Mouse (Mus musculus) activated CD4-positive, CD25-positive, alpha-beta regulatory T cell, adult 4 months (primary cell): Measurements from ENCODE around the gene Lce1a2. TPM values are rescaled to one million over a fixed set of nuclear protein-coding genes. Genes with fewer than 3 reads are reported as not detected.
"Not testable (repeated sequence)": the region's sequence is repeated elsewhere in the genome, so short reads cannot be mapped to it uniquely, and the experiment has no call there.

Source experiments
- ATAC-seq: one replicate; pipeline ENCODE4 v1.8.0; 2017
- polyA plus RNA-seq, 2 experiments: library from polyadenylated mRNA; unstranded; fragments of 100-300 nt; shearing (Covaris generic); gene quantifications; one replicate each; pipeline ENCODE4 v1.2.1; 2017

Gene Lce1a2
- polyA plus RNA-seq: not detected

DNA sequence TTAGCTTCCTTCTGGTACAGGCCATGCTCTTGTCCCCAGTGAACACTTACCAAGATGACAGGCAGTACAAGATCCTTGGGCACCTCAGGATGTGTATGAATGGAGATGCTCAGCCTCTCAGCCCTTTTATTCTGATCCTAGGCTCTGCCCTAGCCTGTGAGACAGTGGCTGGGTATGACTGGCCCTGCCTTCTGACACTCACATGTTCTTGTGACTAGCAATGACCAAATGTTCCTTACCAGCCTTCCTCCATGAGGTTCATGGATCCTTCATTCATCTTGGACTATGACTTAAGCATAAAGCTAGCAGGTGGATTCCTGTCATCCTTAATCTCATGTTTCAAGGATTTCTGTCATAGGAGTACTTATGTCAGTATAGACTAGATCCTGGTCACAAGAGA, at the start of gene Lce1a2:
Gene Lce1a2, minus strand, starts transcription at position 101 of the 400 bp plus-strand sequence.
- ATAC-seq: no peak

DNA sequence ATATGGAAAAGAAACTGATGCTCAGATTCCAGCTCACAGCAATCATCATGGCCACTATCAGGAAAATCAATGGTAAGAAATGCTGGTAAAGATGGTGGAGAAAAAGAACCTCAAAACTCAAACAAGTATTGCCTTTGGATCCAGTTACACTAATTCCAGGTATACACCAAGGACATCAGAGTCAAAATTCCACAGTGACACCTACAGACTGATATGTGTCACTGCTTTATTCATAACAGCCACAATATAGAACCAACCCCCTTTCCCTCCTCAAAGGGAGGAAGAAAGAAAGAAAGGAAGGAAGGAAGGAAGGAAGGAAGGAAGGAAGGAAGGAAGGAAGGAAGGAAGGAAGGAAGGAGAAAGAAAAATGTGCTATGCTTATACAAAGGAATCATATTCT, 45.0 kb upstream of the Lce1a2 start:
- no peak for ATAC-seq

DNA sequence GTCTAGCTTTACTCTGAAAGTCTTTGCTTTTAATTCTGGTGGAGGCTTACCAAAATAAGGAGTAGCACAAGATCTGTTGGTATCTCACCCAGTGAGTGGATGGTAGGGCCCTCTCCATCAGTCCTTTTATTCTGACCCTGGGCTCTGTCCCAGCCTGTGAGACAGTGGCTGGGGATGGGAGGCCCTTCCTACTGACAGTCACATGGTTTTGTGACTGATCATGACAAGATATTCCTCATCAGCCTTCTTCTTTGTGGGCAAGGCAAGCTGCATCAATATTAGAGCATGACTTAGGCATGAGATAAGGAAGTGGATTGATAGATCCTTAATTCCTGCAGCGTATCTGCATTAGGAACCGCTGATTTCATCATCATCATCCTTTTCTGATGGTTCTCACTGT, 38.9 kb upstream of the Lce1a2 start, which contains the start of gene Lce1e:
Gene Lce1e, minus strand, starts transcription at position 101 of the 400 bp plus-strand sequence.
- ATAC-seq: no peak

DNA sequence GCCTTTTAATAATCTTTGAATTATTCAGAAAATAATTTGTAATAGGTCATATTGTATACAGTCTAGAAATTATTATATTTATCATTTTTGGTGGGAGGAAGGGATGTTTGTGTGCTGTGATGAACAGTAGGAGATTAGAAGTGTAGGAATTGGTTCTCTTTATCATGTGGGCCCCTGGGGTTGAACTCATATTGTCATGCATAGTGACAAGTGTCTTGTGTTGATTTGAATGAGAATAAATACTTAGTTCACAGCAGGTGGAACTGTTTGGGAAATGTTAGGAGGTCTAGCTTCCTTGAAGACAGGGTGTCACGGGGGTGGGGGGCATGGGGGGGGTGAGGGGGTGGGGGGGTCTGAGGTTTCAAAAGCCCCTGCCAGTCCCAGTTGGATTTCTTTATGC, 24.5 kb upstream of the Lce1a2 start:
- ATAC-seq: no peak

- ATAC-seq: no peak
Measured at GRCm38 (mm10) chr3:92691688-92692087, 21.6 kb upstream of the Lce1a2 start.

DNA sequence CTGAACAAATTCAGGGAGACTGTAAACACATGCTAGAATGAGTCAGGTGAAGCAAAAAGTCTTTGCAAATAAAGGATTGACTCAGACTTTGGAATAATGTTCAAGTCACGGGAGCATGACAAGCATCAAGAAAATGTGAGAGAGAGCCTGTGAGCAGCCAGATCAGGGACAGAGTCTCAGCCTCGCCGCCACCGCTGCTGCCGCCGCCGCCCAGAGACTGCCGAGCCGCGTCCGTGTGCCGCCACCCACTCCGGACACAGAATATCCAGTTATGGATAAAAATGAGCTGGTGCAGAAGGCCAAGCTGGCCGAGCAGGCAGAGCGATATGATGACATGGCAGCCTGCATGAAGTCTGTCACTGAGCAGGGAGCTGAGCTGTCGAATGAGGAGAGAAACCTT, 19.0 kb upstream of the Lce1a2 start:
- not testable (repeated sequence) for ATAC-seq

- ATAC-seq: no peak
Measured at GRCm38 (mm10) chr3:92687110-92687509, 17.0 kb upstream of the Lce1a2 start, which contains the start of gene Lce1d. TSS of gene Lce1d (minus strand) at chr3:92687210.

DNA sequence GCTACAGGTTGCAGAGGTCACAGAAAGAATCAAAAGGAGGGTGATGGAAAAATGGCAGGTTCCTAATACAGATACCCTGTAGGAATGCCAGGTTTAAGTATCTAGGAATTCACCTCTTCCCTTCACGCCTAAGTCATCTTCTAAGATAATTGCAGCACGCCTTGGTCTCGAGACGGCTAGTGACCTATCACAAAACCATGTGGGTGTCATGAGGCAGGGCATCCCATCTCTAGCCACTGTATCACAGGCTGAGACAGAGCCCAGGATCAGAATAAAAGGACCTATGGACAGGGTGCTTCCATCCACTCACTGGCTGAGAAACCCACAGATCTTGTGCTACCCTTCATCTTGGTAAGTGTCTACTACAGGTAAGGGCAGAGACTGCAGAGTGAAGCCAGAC, 8.8 kb upstream of the Lce1a2 start, which contains the start of gene Lce1c:
Gene Lce1c, plus strand, starts transcription at position 301 of the 400 bp plus-strand sequence.
- ATAC-seq: no peak

- no peak for ATAC-seq
Measured at GRCm38 (mm10) chr3:92656826-92657225, 13.3 kb downstream of the Lce1a2 start, which contains the start of gene Lce1b. TSS of gene Lce1b (minus strand) at chr3:92656926.

GRCm38 (mm10) chr3:92648207-92648606, 21.9 kb downstream of the Lce1a2 start, which contains the start of gene Lce1a1:
TSS of gene Lce1a1 (minus strand) at chr3:92648307.
- ATAC-seq: no peak

- no peak for ATAC-seq
Measured at GRCm38 (mm10) chr3:92639854-92640253, 30.3 kb downstream of the Lce1a2 start.

GRCm38 (mm10) chr3:92638653-92638991, 31.5 kb downstream of the Lce1a2 start:
- ATAC-seq: no peak

DNA sequence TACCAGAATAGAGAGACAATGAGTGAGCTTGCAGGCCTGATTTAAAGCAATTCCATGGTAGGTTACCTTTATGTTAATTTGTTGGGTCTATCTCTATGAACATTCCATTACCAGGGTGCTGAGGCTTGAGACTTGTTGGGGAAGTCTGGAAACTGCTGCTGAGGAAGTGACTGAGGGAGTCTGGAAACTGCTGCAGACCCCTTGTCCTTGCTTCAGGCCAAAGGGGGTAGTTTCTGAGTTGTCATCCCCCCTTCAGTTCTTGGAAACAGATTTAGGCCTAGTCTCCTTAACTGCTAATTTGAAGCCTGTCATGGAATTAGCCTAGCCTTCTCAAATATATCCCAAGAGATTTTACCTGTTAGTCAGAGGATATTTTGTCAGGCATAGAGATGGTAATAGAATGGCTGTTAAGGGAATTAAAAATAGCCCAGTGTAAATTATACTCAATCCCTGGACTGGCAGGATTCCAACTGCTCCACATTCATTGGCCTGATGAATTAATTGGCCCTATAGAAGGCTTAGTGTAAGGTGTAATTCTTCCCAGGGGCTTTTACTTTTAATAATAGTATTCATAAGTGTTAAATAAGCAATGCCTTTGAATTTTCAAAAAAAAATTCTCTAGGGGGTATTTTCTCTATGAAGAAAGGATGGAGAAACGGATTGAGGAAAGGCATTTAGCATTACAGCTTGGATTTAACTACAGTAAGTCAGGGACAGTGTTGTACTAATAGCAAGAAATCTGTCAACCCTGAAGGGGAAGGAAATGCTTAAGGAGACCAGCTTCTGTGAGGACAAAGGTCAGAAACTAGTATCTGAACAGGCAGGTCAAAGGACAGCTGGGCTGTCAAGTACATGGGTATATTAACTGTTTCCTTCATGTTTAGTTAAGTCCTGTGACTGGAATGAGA, 32.1 kb downstream of the Lce1a2 start:
- ATAC-seq: no peak

- no peak for ATAC-seq
Measured at GRCm38 (mm10) chr3:92621560-92621959, 48.6 kb downstream of the Lce1a2 start, which contains the start of gene Lce6a. TSS of gene Lce6a (minus strand) at chr3:92621660.

Other genes starting within 250 kb of the Lce1a2 start
- 10 to 100 TPM in 1 of 2 experiments, 1 to 10 TPM in 1; 8.6 to 10.3 TPM for gene Gm9774, start 240.9 kb downstream of the Lce1a2 start, polyA plus RNA-seq
- gene Sprr2k, start 237.7 kb downstream of the Lce1a2 start, polyA plus RNA-seq: not detected
- gene Sprr1b, start 231.5 kb downstream of the Lce1a2 start, polyA plus RNA-seq: not detected
- not detected for gene Sprr3, start 211.6 kb downstream of the Lce1a2 start, polyA plus RNA-seq
- not detected for gene Sprr1a, start 184.4 kb downstream of the Lce1a2 start, polyA plus RNA-seq
- not detected for gene Sprr4, start 169.8 kb downstream of the Lce1a2 start, polyA plus RNA-seq
- gene 2310046K23Rik, start 135.8 kb downstream of the Lce1a2 start, polyA plus RNA-seq: not detected
- gene Ivl, start 96.6 kb downstream of the Lce1a2 start, polyA plus RNA-seq: not detected
- not detected for gene Smcp, start 81.3 kb downstream of the Lce1a2 start, polyA plus RNA-seq
- gene 2210017I01Rik, start 62.8 kb downstream of the Lce1a2 start, polyA plus RNA-seq: not detected
- not detected for gene Lce6a, start 48.7 kb downstream of the Lce1a2 start, polyA plus RNA-seq
- gene Lce1a1, start 22.0 kb downstream of the Lce1a2 start, polyA plus RNA-seq: not detected
- not detected for gene Lce1b, start 13.4 kb downstream of the Lce1a2 start, polyA plus RNA-seq
- not detected for gene Lce1c, start 8.9 kb upstream of the Lce1a2 start, polyA plus RNA-seq
- gene Lce1d, start 16.9 kb upstream of the Lce1a2 start, polyA plus RNA-seq: not detected
- not detected for gene Lce1e, start 38.8 kb upstream of the Lce1a2 start, polyA plus RNA-seq
- gene Lce1f, start 50.0 kb upstream of the Lce1a2 start, polyA plus RNA-seq: not detected
- not detected for gene Gm38119, start 68.8 kb upstream of the Lce1a2 start, polyA plus RNA-seq
- gene Lce1g, start 82.0 kb upstream of the Lce1a2 start, polyA plus RNA-seq: not detected
- gene Lce1h, start 94.8 kb upstream of the Lce1a2 start, polyA plus RNA-seq: not detected
- not detected for gene Lce1i, start 108.6 kb upstream of the Lce1a2 start, polyA plus RNA-seq
- not detected for gene Lce1j, start 120.2 kb upstream of the Lce1a2 start, polyA plus RNA-seq
- gene Lce1k, start 137.6 kb upstream of the Lce1a2 start, polyA plus RNA-seq: not detected
- not detected for gene Kprp, start 156.9 kb upstream of the Lce1a2 start, polyA plus RNA-seq
- gene Lce1l, start 181.0 kb upstream of the Lce1a2 start, polyA plus RNA-seq: not detected
- gene 2310050C09Rik, start 199.9 kb upstream of the Lce1a2 start, polyA plus RNA-seq: not detected